Mouse (Mus musculus) stomach, postnatal 0 days (tissue): ENCODE results near the gene Zfp575. TPM values are rescaled to one million over a fixed set of nuclear protein-coding genes. Genes with fewer than 3 reads are reported as not detected.
A peak's percentile ranks its signal among the peaks of the same experiment; 100 is the strongest.

Experiments
- ATAC-seq: fragments of 200-750 bp; cut with Nextera tagmentation; 2 replicates; pipeline ENCODE4 v1.8.0; 2017; ENCODE audit not compliant: low FRiP score, low TSS enrichment
- DNase-seq: peaks from one replicate; pipeline ENCODE4 v3.0.0-alpha.2; 2016; ENCODE audit warnings: low spot score
- H3K27ac ChIP-seq: fragments of 300-500 bp; sonication (generic); replicated peaks from 2 replicates; pipeline ENCODE4 v1.5.1; 2014; ENCODE audit warnings: mild to moderate bottlenecking, control low read depth
- H3K27me3 ChIP-seq: fragments of 300-500 bp; sonication (generic); 2 replicates; pipeline ENCODE4 v1.6.1; 2014; ENCODE audit warnings: low read length; ENCODE audit not compliant: control insufficient read depth, insufficient read depth
- H3K36me3 ChIP-seq: fragments of 300-500 bp; sonication (generic); 2 replicates; pipeline ENCODE4 v1.6.1; 2014; ENCODE audit warnings: low read length, mixed read lengths; ENCODE audit not compliant: control insufficient read depth, insufficient read depth
- H3K4me1 ChIP-seq: fragments of 300-500 bp; sonication (generic); replicated peaks from 2 replicates; pipeline ENCODE4 v1.6.1; 2014; ENCODE audit warnings: antibody characterized with exemption; ENCODE audit not compliant: control insufficient read depth, insufficient read depth
- H3K4me2 ChIP-seq: fragments of 300-500 bp; sonication (generic); replicated peaks from 2 replicates; pipeline ENCODE4 v1.6.1; 2014; ENCODE audit warnings: low read depth, mild to moderate bottlenecking, control low read depth, moderate library complexity
- H3K4me3 ChIP-seq: fragments of 300-500 bp; sonication (generic); 2 replicates; pipeline ENCODE4 v1.5.1; 2014; ENCODE audit warnings: low read depth, low read length, control low read depth
- H3K9ac ChIP-seq: fragments of 300-500 bp; sonication (generic); 2 replicates; pipeline ENCODE4 v1.6.1; 2014; ENCODE audit warnings: mild to moderate bottlenecking, low read length, control low read depth, mixed read lengths
- H3K9me3 ChIP-seq: fragments of 300-500 bp; sonication (generic); 2 replicates; pipeline ENCODE4 v1.6.1; 2016; ENCODE audit warnings: low read length; ENCODE audit not compliant: control insufficient read depth
- CTCF ChIP-seq: IDR thresholded peaks from 2 replicates; pipeline ENCODE4 v1.5.1; 2016; ENCODE audit warnings: antibody characterized with exemption, low read depth, mild to moderate bottlenecking, moderate library complexity
- EP300 ChIP-seq: optimal IDR thresholded peaks from 2 replicates; pipeline ENCODE3; 2016; ENCODE audit warnings: antibody characterized with exemption
- WGBS: fragments of 180-500 bp; shearing (Covaris S2); extraction: QIAGEN DNeasy Blood & Tissue Kit; methylation state at CpG from one replicate; pipeline ENCODE4 v1.1.7; 2014; 5-methylcytosine and 5-hydroxymethylcytosine counted together
- polyA plus RNA-seq: library from polyadenylated mRNA; unstranded; fragments of >200 nt; fragmentation: Nextera tagmentation; extraction: Ambion mirVana; gene quantifications from 2 replicates; pipeline ENCODE4 v1.2.1, GENCODE M21; 2015

The Zfp575 gene
- polyA plus RNA-seq = 3.6 and 4.0 TPM in 2 replicates

DNA sequence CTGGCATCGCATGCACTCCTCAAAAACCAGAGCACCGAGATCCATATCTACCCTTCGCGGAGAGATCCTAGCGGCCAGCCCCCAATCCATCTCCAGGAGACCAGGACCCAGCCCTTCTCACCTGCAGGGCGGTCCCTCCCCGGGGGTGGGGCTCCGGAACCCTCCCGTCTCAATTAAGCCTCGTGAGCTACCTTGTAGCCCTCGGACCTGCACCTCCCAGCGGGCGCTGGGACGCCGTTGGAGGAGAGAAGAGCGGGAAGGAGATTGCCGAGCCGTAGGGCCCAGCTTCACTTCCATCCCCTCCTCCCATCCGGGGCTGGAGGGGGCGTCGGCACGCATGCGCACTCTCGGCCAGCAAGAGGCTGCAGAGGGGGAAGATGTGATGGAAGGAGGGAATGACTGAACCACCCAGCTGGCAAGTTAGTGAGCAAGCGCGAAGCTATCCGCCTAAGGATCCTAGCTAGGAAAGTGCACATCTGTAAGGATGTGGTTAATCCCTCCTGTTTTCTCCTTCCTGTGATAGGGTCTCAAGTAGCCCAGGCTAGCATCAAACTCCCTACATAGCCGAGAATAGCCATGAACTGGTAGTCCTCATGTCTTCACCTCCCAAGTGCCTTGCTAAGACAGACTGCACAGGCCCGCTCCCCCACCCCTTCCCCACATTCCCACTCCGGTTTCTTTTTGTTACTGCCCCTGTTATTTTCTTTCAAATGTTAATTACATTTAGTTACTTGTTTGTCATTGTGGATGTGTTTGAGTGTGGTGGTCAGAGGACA, at the start of gene Zfp575, which contains the start of gene Ethe1:
Gene Zfp575, minus strand, starts transcription at position 312 of the 776 bp plus-strand sequence.
Gene Ethe1, plus strand, starts transcription at position 214 of the 776 bp plus-strand sequence.
- WGBS = 8% methylated on average over 30 of the region's 30 CpGs
- Histone ChIP-seq H3K27me3 (no peaks in the 10 kb centered on the region), H3K27ac (peak within 1 kb of the TSS; percentile 84), H3K9ac (peak within 1 kb of the TSS; percentile 65), H3K36me3 (no peaks in the 10 kb centered on the region), H3K4me2 (peak within 1 kb of the TSS; percentile 71), H3K4me1 (no peaks in the 10 kb centered on the region), H3K9me3 (no peaks in the 10 kb centered on the region), H3K4me3 (peak within 1 kb of the TSS; percentile 54)
- peak; percentile 31 for ATAC-seq
- no peak for TF ChIP-seq EP300
- no peak for TF ChIP-seq CTCF
- DNase-seq = peak; percentile 66

GRCm38 (mm10) chr7:24637046-24637445, 49.6 kb upstream of the Zfp575 start:
- WGBS = 3% methylated on average over 17 of the region's 18 CpGs
- H3K9ac ChIP-seq = peak overlapping the region; percentile 54
- no peaks in the 10 kb centered on the region for H3K27me3 ChIP-seq
- H3K36me3 ChIP-seq = no peaks in the 10 kb centered on the region
- peak overlapping the region; percentile 86 for H3K4me2 ChIP-seq
- DNase-seq (no peak), ATAC-seq (no peak)
- peak overlapping the region; percentile 49 for H3K4me3 ChIP-seq
- H3K9me3 ChIP-seq = no peaks in the 10 kb centered on the region
- H3K4me1 ChIP-seq = peaks cover 3% of the 10 kb centered on the region; the same call in 1 of the 2 replicates
- peak overlapping the region; percentile 65 for H3K27ac ChIP-seq
- TF ChIP-seq EP300 (no peak), CTCF (no peak)

DNA sequence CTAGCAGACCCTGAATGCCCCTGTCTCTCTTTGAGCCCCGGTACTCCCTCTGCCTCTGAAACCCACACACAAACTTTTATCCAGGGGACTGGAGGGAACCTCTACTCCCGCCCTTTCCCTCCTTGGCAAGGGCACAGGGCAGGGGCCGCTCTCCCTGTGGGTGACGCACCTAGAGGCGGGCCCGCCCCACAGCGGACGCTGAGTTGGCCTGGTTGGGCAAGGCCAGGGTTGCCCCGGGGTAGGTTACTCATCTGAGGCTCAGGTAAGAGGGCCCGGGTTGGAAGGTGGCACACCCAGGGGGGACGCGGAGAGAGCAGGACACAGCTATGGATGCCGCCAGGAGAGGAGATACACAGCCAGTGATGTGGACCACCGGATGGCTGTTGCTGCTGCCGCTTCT, 48.8 kb upstream of the Zfp575 start, which contains the start of gene Lypd3:
Gene Lypd3, plus strand, starts transcription at position 287 of the 400 bp plus-strand sequence.
- H3K4me3 ChIP-seq = peak within 1 kb of the TSS; percentile 49
- TF ChIP-seq CTCF (no peak), EP300 (no peak)
- H3K9ac ChIP-seq = peak within 1 kb of the TSS; percentile 54
- ATAC-seq (peak; percentile 83), DNase-seq (peak; percentile 70)
- H3K4me1 ChIP-seq = peaks cover 3% of the 10 kb centered on the region; the same call in 1 of the 2 replicates
- 26% methylated on average over 15 of the region's 15 CpGs for WGBS
- H3K27ac ChIP-seq = peak within 1 kb of the TSS; percentile 65
- H3K36me3 ChIP-seq = no peaks in the 10 kb centered on the region
- H3K27me3 ChIP-seq = no peaks in the 10 kb centered on the region
- peak within 1 kb of the TSS; percentile 86 for H3K4me2 ChIP-seq
- H3K9me3 ChIP-seq = no peaks in the 10 kb centered on the region

- Histone ChIP-seq H3K4me2 (no peak overlapping the region), H3K9ac (0 out of 2 replicates have a peak overlapping the region, but pooled peaks have one; percentile 27), H3K36me3 (no peaks in the 10 kb centered on the region), H3K27ac (peak overlapping the region; percentile 45), H3K4me1 (0 out of 2 replicates have a peak, but pooled peaks cover 2% of the 10 kb centered on the region), H3K27me3 (no peaks in the 10 kb centered on the region), H3K4me3 (no peak overlapping the region), H3K9me3 (no peaks in the 10 kb centered on the region)
- WGBS = 68% methylated on average over 10 of the region's 10 CpGs
- DNase-seq (no peak), ATAC-seq (no peak)
- no peak for TF ChIP-seq CTCF
- peak; percentile 62 for TF ChIP-seq EP300
These were observed 42.9 kb upstream of the Zfp575 start for GRCm38 (mm10) chr7:24630116-24630880.

DNA sequence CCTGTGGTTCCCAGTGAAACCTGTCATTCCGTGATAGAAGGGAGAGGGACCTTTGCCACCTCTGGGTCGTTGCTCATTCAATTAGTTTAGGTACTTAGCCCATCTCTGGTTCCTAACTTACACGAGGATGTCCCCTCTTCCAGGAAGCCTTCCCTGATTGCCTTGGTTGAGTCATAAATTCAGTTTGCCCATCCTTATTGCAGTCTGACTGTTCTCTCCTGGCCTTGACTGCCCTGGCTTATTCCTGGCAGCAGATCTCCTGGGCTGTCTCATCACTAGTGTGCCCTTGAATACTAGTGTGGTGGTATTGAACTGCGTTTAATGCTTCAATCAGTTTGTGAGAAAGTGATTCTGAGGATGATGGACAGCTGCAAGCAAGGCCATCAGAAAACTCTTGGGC, 42.2 kb upstream of the Zfp575 start:
- TF ChIP-seq EP300 (no peak), CTCF (no peak)
- Histone ChIP-seq H3K36me3 (no peaks in the 10 kb centered on the region), H3K27ac (peak overlapping the region; percentile 45), H3K4me1 (0 out of 2 replicates have a peak, but pooled peaks cover 2% of the 10 kb centered on the region), H3K9me3 (no peaks in the 10 kb centered on the region), H3K4me3 (no peak overlapping the region), H3K4me2 (no peak overlapping the region), H3K27me3 (no peaks in the 10 kb centered on the region), H3K9ac (no peak overlapping the region; the same call in 1 of the 2 replicates)
- ATAC-seq (no peak), DNase-seq (no peak)
- 70% methylated on average over 4 of the region's 4 CpGs for WGBS
